ENCODE assay signal across 15 mouse cellular contexts in genomic region chr10:115270612-115271390, GRCm38 (mm10).
"Had no signal": no experiment of that assay in that cellular context is flagged by ENCODE, and none has a peak within 500 bp of the region (broad histone marks: within the 10 kb centered on the region; RNA-seq: fewer than 3 reads in every experiment).

No protein-coding gene starts in this region.

- H3K4me3 ChIP-seq: left cerebral cortex, adult 2 months; lung, embryonic 15.5 days had no signal

- H3K9me3 ChIP-seq: lung, embryonic 15.5 days had no signal

- H3K4me1 ChIP-seq: lung, embryonic 15.5 days had no signal

- H3K27ac ChIP-seq: kidney, postnatal 0 days; left cerebral cortex, adult 2 months; liver, embryonic 14.5 days; lung, embryonic 15.5 days; stomach, postnatal 0 days had no signal

- H3K27me3 ChIP-seq: lung, embryonic 15.5 days had no signal

- DNase-seq: kidney, adult 2 months; kidney, postnatal 36 days; layer of hippocampus, postnatal 36 days; lung, adult 18-20 months; lung, postnatal 10 days; lung, postnatal 4 days; midbrain, embryonic 14.5 days; thymus, adult 2 months; thymus, postnatal 14 days; thymus, postnatal 4 days had no signal

- H3K36me3 ChIP-seq: lung, embryonic 15.5 days had no signal
